Mouse (Mus musculus) testis, adult 2 months (tissue): Measurements from ENCODE around the gene Taf7l.

ENCODE experiments used
- CTCF ChIP-seq: fragments of 200-500 bp; IDR thresholded peaks from 2 replicates; pipeline ENCODE4 v1.5.1; 2012; ENCODE audit warnings: low read depth, mild to moderate bottlenecking, inconsistent platforms, low read length, moderate library complexity; ENCODE audit not compliant: control insufficient read depth, insufficient read depth, insufficient replicate concordance
- POLR2A ChIP-seq: fragments of 200-500 bp; IDR thresholded peaks from 2 replicates; pipeline ENCODE4 v1.6.1; 2012; ENCODE audit warnings: low read depth, mild to moderate bottlenecking, inconsistent platforms, low read length, moderate library complexity; ENCODE audit not compliant: control insufficient read depth

- no peak for TF ChIP-seq POLR2A
- TF ChIP-seq CTCF: no peak
Observed at GRCm38 (mm10) chrX:134425798-134426197, 50.5 kb downstream of the Taf7l start.
